Mouse (Mus musculus) intestine, embryonic 14.5 days (tissue): ENCODE measurements around the gene Exph5. TPM values are rescaled to one million over a fixed set of nuclear protein-coding genes. Genes with fewer than 3 reads are reported as not detected.

Experiments
- ATAC-seq: fragments of 200-750 bp; cut with Nextera tagmentation; replicated peaks from 2 replicates; pipeline ENCODE4 v1.8.0; 2017; ENCODE audit warnings: low read depth, moderate number of reproducible peaks, moderate TSS enrichment, moderate library complexity; ENCODE audit not compliant: low FRiP score, low TSS enrichment
- DNase-seq: peaks from one replicate; pipeline ENCODE4 v3.0.0-alpha.2; 2018; ENCODE audit warnings: low spot score
- H3K27ac ChIP-seq: fragments of 300-500 bp; sonication (generic); 2 replicates; pipeline ENCODE4 v1.5.1; 2014; ENCODE audit warnings: low read depth, mild to moderate bottlenecking, control low read depth
- H3K27me3 ChIP-seq: fragments of 300-500 bp; sonication (generic); replicated peaks from 2 replicates; pipeline ENCODE4 v1.6.1; 2014; ENCODE audit warnings: low read length, control low read depth; ENCODE audit not compliant: control insufficient read depth, insufficient read depth
- H3K36me3 ChIP-seq: fragments of 300-500 bp; sonication (generic); 2 replicates; pipeline ENCODE4 v1.6.1; 2014; ENCODE audit warnings: low read length, control low read depth; ENCODE audit not compliant: control insufficient read depth, insufficient read depth
- H3K4me1 ChIP-seq: fragments of 300-500 bp; sonication (generic); replicated peaks from 2 replicates; pipeline ENCODE4 v1.6.1; 2014; ENCODE audit warnings: low read length, control low read depth, mixed read lengths; ENCODE audit not compliant: control insufficient read depth, insufficient read depth
- H3K4me2 ChIP-seq: fragments of 300-500 bp; sonication (generic); 2 replicates; pipeline ENCODE4 v1.6.1; 2014; ENCODE audit warnings: low read length
- H3K4me3 ChIP-seq: fragments of 300-500 bp; sonication (generic); 2 replicates; pipeline ENCODE4 v1.5.1; 2014; ENCODE audit warnings: low read depth, low read length, control low read depth, mixed read lengths
- H3K9ac ChIP-seq: fragments of 300-500 bp; sonication (generic); 2 replicates; pipeline ENCODE4 v1.6.1; 2014; ENCODE audit warnings: mild to moderate bottlenecking, low read length
- H3K9me3 ChIP-seq: fragments of 300-500 bp; sonication (generic); 2 replicates; pipeline ENCODE4 v1.6.1; 2016; ENCODE audit warnings: low read length, control low read depth; ENCODE audit not compliant: control insufficient read depth
- WGBS: fragments of 180-500 bp; shearing (Covaris S2); extraction: QIAGEN DNeasy Blood & Tissue Kit; methylation state at CpG from one replicate; pipeline ENCODE4 v1.1.7; 2014; 5-methylcytosine and 5-hydroxymethylcytosine counted together
- polyA plus RNA-seq: library from polyadenylated mRNA; unstranded; fragments of >200 nt; fragmentation: Nextera tagmentation; extraction: Ambion mirVana; gene quantifications from 2 replicates; pipeline ENCODE4 v1.2.1, GENCODE M21; 2014

Gene Exph5
- 4.9 and 6.2 TPM in 2 replicates for polyA plus RNA-seq

GRCm38 (mm10) chr9:53301269-53301720 lies at the start of gene Exph5:
Gene Exph5 (plus strand): TSS chr9:53301670.
- H3K4me3 ChIP-seq = peak within 1 kb of the TSS; percentile 37
- H3K27ac ChIP-seq = peak within 1 kb of the TSS; percentile 62
- no peaks in the 10 kb centered on the region for H3K36me3 ChIP-seq
- peaks cover 4% of the 10 kb centered on the region; the same call in 1 of the 2 replicates for H3K27me3 ChIP-seq
- peak within 1 kb of the TSS; percentile 74 for H3K4me2 ChIP-seq
- 1% methylated on average over 11 of the region's 11 CpGs for WGBS
- H3K9ac ChIP-seq = peak within 1 kb of the TSS; percentile 45
- ATAC-seq = peak; percentile 67
- 0 out of 2 replicates have a peak, but pooled peaks cover 5% of the 10 kb centered on the region for H3K4me1 ChIP-seq
- DNase-seq = peak; percentile 75
- H3K9me3 ChIP-seq = no peaks in the 10 kb centered on the region

GRCm38 (mm10) chr9:53254368-53254767 lies 47.1 kb upstream of the Exph5 start:
- H3K4me1 ChIP-seq = no peaks in the 10 kb centered on the region
- ATAC-seq (peak; percentile 19; the same call in 1 of the 2 replicates), DNase-seq (peak; percentile 83)
- no peak overlapping the region for H3K4me3 ChIP-seq
- no peak overlapping the region for H3K9ac ChIP-seq
- no peaks in the 10 kb centered on the region for H3K36me3 ChIP-seq
- H3K4me2 ChIP-seq = no peak overlapping the region
- H3K27me3 ChIP-seq = no peaks in the 10 kb centered on the region
- H3K27ac ChIP-seq = no peak overlapping the region
- no peaks in the 10 kb centered on the region for H3K9me3 ChIP-seq
- 8% methylated on average over 4 of the region's 4 CpGs for WGBS

- no peaks in the 10 kb centered on the region for H3K4me1 ChIP-seq
- no peaks in the 10 kb centered on the region for H3K36me3 ChIP-seq
- no peak overlapping the region for H3K27ac ChIP-seq
- DNase-seq (no peak), ATAC-seq (no peak)
- H3K9me3 ChIP-seq = no peaks in the 10 kb centered on the region
- no peak overlapping the region for H3K4me2 ChIP-seq
- no peaks in the 10 kb centered on the region for H3K27me3 ChIP-seq
- no peak overlapping the region for H3K4me3 ChIP-seq
- H3K9ac ChIP-seq = no peak overlapping the region
- WGBS = 78% methylated on average over 4 of the region's 4 CpGs
Measured at GRCm38 (mm10) chr9:53256690-53257305, 44.7 kb upstream of the Exph5 start.

GRCm38 (mm10) chr9:53257772-53258171 lies 43.7 kb upstream of the Exph5 start:
- H3K36me3 ChIP-seq = no peaks in the 10 kb centered on the region
- ATAC-seq (no peak), DNase-seq (no peak)
- no peaks in the 10 kb centered on the region for H3K9me3 ChIP-seq
- H3K4me1 ChIP-seq = no peaks in the 10 kb centered on the region
- H3K4me2 ChIP-seq = no peak overlapping the region
- H3K27me3 ChIP-seq = no peaks in the 10 kb centered on the region
- WGBS = 0% methylated on average over 3 of the region's 3 CpGs
- H3K4me3 ChIP-seq = no peak overlapping the region
- H3K9ac ChIP-seq = no peak overlapping the region
- no peak overlapping the region for H3K27ac ChIP-seq

GRCm38 (mm10) chr9:53258199-53258598 lies 43.3 kb upstream of the Exph5 start:
- Histone ChIP-seq H3K9me3 (no peaks in the 10 kb centered on the region), H3K27ac (no peak overlapping the region), H3K4me1 (no peaks in the 10 kb centered on the region), H3K36me3 (no peaks in the 10 kb centered on the region), H3K27me3 (no peaks in the 10 kb centered on the region), H3K9ac (no peak overlapping the region), H3K4me2 (no peak overlapping the region), H3K4me3 (no peak overlapping the region)
- 44% methylated on average over 6 of the region's 6 CpGs for whole genome bisulfite sequencing
- no peak for ATAC-seq
- no peak for DNase-seq

DNA sequence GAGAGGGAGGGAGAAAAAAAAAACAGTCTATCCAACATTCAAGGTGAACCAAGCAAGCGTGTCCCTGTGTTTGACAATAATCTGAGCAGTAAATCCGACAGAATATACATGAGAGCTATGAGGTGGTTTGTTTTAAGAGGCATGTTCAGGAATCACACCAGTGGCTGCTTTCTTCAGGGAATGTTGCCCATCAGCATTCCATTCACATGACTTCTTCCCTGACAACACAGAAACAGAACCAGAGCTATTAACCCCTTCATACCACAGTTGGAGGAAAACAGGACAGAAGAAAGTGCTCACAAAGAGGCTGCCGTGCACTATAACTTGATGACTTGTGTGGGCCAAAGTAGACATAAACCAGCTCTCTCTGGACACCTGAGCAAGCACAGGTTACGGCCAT lies 37.1 kb upstream of the Exph5 start:
- H3K27ac ChIP-seq = peak overlapping the region; percentile 27; the same call in 1 of the 2 replicates
- H3K9me3 ChIP-seq = no peaks in the 10 kb centered on the region
- WGBS = 29% methylated on average over 4 of the region's 4 CpGs
- DNase-seq (no peak), ATAC-seq (peak; percentile 43)
- H3K4me3 ChIP-seq = no peak overlapping the region
- H3K4me1 ChIP-seq = peaks cover 8% of the 10 kb centered on the region
- no peaks in the 10 kb centered on the region for H3K27me3 ChIP-seq
- no peak overlapping the region for H3K4me2 ChIP-seq
- H3K9ac ChIP-seq = no peak overlapping the region
- H3K36me3 ChIP-seq = no peaks in the 10 kb centered on the region

GRCm38 (mm10) chr9:53265589-53265988 lies 35.9 kb upstream of the Exph5 start:
- H3K4me1 ChIP-seq = peaks cover 8% of the 10 kb centered on the region
- H3K4me2 ChIP-seq = no peak overlapping the region
- ATAC-seq = no peak

GRCm38 (mm10) chr9:53268036-53268435 lies 33.4 kb upstream of the Exph5 start:
- Histone ChIP-seq H3K4me2 (no peak overlapping the region), H3K9ac (no peak overlapping the region), H3K9me3 (no peaks in the 10 kb centered on the region), H3K4me1 (peaks cover 19% of the 10 kb centered on the region), H3K27me3 (no peaks in the 10 kb centered on the region), H3K27ac (no peak overlapping the region), H3K36me3 (no peaks in the 10 kb centered on the region), H3K4me3 (no peak overlapping the region)
- no peak for DNase-seq
- no peak for ATAC-seq
- 42% methylated on average over 5 of the region's 5 CpGs for WGBS

More at GRCm38 (mm10) chr9:53265589-53265988, 35.9 kb upstream of the Exph5 start:
- Histone ChIP-seq H3K36me3 (no peaks in the 10 kb centered on the region), H3K9ac (no peak overlapping the region), H3K9me3 (no peaks in the 10 kb centered on the region), H3K4me3 (no peak overlapping the region), H3K27ac (no peak overlapping the region), H3K27me3 (no peaks in the 10 kb centered on the region)
- DNase-seq = no peak
- 84% methylated on average over 2 of the region's 2 CpGs for WGBS
